Mouse (Mus musculus): ENCODE data around the gene Fbln5.

Fbln5 gene

DNA sequence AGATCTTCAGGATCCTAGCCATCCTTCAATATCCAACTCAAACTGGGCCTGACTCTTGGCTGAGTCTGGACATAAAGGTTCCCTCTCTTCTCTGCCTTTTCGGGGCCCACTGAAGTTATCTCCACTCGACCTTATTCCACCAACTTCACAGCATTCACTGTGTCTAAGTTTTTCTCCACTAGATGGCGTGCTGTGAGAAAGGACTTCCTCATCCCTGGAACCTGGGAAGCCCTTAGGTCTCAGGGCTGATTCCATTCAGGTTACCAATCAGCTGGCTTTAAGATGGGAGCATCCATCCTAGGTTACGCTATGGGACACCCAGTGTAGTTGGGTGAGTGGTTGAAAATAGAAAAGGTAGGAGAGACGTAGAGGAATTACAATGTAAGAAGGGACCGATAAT lies 7.7 kb downstream of the Fbln5 start:
- in situ Hi-C loops (cut with MboI; ENCODE audit: unreplicated experiment in 2 of 2): no loop called here

DNA sequence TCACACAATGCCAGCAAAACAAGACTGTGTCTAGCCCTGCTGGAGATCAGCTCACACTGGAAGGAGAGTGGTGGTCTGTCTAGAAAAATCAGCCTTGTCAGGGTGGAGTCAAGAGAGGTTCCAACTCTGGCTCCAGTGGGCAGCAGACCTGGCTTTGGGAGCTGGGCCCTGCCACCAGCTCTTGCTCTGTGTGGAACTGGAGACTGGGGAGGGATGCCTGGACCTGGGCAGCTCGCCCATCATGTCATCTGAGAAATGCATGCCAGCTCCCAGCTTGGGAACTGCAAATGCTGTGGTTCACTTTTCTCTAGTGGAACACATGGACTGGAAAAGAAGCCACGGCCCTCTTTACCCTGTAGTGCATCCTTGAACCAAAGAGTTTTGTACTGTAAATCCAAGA lies 8.3 kb downstream of the Fbln5 start:
- in situ Hi-C loops (cut with MboI; ENCODE audit: unreplicated experiment in 2 of 2): no loop called here

DNA sequence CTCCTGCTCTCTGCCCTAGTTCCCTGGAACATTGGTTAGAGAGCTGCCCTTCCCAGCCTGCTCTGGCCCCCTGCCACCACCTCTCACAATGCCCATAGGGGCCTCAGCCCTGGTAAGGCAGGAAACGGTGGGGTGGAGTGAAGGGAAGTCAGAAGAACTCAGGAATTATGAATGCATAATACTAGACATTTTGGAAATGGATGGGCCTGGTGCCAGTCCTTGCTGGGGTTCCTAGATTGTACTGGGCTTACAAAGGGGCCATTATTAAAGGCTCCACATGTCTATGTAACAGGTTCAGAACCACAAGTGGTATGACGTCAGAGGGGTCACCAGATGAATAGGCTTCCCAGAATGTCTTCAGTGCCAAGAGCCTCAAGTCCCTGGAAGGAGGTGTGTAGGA lies 11.5 kb downstream of the Fbln5 start:
- in situ Hi-C loops (cut with MboI; ENCODE audit: unreplicated experiment in 2 of 2): no loop called here

GRCm38 (mm10) chr12:101802445-101802844 lies 16.4 kb downstream of the Fbln5 start:
- in situ Hi-C loops (cut with MboI; ENCODE audit: unreplicated experiment in 2 of 2): no loop called here

DNA sequence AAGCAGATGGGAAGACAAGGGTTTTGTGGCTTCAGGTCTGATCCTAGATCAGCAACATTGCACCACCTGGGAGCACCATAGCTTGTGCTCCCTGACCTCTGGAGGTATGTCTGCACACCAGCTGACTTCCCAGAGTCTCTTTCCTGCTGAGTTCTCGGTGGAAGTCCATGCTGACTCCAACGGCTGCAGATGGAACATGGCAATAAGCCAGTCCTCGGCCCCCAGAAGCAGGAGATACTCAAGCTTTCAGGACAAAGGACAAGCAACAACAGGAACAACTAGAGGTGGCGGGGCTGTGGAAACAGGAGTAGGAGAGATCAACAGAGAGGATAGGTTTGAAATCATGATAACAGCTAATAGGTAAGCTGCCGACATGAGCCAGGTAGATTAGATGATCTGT lies 17.1 kb downstream of the Fbln5 start:
- in situ Hi-C loops (cut with MboI; ENCODE audit: unreplicated experiment in 2 of 2): no loop called here

- in situ Hi-C loops (cut with MboI; ENCODE audit: unreplicated experiment in 2 of 2): no loop called here
These were observed 17.8 kb downstream of the Fbln5 start for GRCm38 (mm10) chr12:101801051-101801450.

GRCm38 (mm10) chr12:101798189-101798922 lies 20.5 kb downstream of the Fbln5 start:
- in situ Hi-C loops (cut with MboI; ENCODE audit: unreplicated experiment in 2 of 2): no loop called here

DNA sequence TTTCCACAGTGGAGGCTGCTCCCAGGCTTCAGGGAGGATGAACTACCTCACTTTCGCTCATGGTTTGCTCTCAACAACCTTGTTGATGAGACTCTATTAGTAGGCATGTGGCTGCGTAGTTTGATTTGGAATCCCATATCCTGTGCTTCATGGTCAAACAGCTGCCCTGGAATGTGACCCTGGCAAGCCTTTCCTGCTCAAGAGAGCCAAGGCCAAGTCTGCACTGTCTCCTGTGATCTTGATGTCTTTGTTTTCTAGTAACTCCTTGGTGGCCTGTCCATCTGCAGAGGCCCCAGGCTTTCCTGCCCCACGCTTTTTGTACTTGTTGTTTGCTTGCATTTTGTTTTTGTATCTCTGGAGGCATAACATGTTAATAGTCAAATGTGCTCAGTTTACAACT lies 24.4 kb downstream of the Fbln5 start:
- in situ Hi-C loops (cut with MboI; ENCODE audit: unreplicated experiment in 2 of 2): no loop called here

DNA sequence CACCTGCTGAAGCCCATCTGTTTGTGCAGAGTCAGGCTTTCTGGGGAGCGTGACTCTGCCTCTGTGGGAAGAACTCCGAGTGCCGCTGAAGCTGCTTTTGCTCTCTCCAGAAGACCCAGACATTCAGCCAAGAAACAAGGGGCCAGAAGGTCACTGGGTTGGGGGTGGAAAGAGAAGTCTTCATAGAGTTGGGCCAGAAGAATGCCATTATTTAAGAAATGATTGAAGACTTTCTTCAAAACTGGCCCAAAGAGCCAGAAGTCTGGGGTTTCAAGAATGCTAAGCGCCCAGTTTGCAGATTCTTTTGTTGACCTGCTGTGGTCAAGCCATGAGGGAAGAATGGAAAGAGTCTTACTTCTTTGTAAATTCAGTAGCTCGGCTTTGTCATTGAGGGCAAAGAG lies 25.6 kb downstream of the Fbln5 start:
- in situ Hi-C loops (cut with MboI; ENCODE audit: unreplicated experiment in 2 of 2): no loop called here

GRCm38 (mm10) chr12:101792684-101793083 lies 26.2 kb downstream of the Fbln5 start:
- in situ Hi-C loops (cut with MboI; ENCODE audit: unreplicated experiment in 2 of 2): no loop called here

GRCm38 (mm10) chr12:101789767-101790166 lies 29.1 kb downstream of the Fbln5 start:
- in situ Hi-C loops (cut with MboI; ENCODE audit: unreplicated experiment in 2 of 2): no loop called here

- in situ Hi-C loops (cut with MboI; ENCODE audit: unreplicated experiment in 2 of 2): no loop called here
These were observed 29.6 kb downstream of the Fbln5 start for GRCm38 (mm10) chr12:101789250-101789649.

- in situ Hi-C loops (cut with MboI; ENCODE audit: unreplicated experiment in 2 of 2): no loop called here
These were observed 36.1 kb downstream of the Fbln5 start for GRCm38 (mm10) chr12:101782787-101783186.

DNA sequence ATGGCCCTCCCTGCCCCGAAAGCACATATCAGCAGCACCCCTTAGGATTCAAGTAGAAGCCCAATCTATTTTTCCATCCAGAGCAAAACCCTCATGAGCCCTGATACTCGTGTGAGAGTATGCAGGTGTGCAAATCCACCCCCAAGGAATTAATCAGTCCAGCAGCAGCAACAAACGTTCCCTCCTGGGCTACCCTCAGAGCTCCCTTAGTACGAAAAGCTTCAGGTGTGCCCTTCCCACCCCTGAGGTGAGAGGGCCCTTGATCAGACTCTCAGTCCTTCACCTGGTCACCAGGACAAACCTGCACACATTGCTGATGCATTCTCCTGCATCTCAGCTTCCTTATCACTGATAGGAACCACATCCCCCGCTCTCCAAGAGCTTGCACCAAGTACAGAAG lies 37.9 kb downstream of the Fbln5 start:
- in situ Hi-C loops (cut with MboI; ENCODE audit: unreplicated experiment in 2 of 2): no loop called here

- in situ Hi-C loops (cut with MboI; ENCODE audit: unreplicated experiment in 2 of 2): no loop called here
These were observed 41.1 kb downstream of the Fbln5 start for GRCm38 (mm10) chr12:101777613-101778325.

GRCm38 (mm10) chr12:101776383-101776782 lies 42.5 kb downstream of the Fbln5 start:
- in situ Hi-C loops (cut with MboI; ENCODE audit: unreplicated experiment in 2 of 2): no loop called here

DNA sequence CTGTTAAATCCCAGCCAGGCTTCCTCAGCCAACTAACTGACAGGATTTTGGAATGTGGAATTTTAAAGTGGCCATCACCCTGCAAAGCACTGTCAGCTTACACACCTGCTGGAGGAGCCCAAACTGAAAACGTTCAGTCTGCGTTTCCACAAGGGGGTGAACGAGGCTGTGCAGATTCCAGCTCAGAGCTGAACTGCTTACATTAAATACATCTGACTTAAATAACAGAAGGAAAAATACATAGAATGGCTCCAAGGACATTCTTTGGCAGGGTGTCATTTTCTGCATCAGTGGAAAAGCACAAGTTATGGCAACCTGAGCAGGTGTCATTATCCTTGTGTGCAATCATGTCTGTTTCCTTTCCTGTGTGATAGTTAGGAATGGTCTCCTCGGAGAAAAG lies 44.7 kb downstream of the Fbln5 start:
- in situ Hi-C loops (cut with MboI; ENCODE audit: unreplicated experiment in 2 of 2): no loop called here

- in situ Hi-C loops (cut with MboI; ENCODE audit: unreplicated experiment in 2 of 2): no loop called here
These were observed 45.9 kb downstream of the Fbln5 start for GRCm38 (mm10) chr12:101772962-101773361.

DNA sequence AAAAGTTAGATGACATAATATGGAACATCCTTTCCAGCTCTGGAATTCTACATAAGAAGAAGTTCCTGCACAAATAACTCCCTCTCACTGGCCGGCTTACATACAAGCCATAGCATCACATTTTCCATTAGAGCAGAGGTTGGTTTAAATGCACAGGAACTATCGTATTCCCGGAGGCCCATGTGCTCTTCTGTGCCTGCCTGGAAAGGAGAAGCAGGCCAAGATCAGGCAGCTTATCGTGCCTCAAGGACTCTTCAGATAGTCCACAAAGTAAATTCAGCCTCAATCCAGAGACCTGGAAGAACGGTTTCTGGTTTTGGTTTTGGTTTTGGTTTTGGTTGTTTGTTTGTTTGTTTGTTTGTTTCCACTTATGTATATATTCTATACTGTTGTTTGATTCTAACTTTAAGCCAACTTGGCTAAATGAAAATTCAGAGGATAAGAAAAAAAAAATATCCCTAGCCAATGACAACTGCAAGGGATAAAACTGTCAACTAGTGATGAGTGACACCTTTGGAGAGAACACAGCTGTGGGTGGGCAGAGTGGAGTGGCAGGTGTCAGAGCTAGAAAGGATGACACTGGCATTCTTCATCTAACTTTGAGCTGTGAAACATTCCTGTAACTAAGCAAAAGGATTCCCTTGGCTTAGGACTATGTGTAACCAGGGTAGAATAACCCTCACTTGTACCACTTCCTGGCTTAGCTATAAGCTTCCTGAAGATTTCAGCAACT lies 48.4 kb downstream of the Fbln5 start:
- in situ Hi-C loops (cut with MboI; ENCODE audit: unreplicated experiment in 2 of 2): no loop called here

GRCm38 (mm10) chr12:101767306-101768053 lies 51.4 kb downstream of the Fbln5 start:
- in situ Hi-C loops (cut with MboI; ENCODE audit: unreplicated experiment in 2 of 2): no loop called here
